Mouse (Mus musculus): ENCODE data around the gene Elavl3.

- TF ChIP-seq GATA1 (IDR thresholded peaks at IDR 0.05; ENCODE audit: borderline replicate concordance, low read length) (no peak), FLI1 (IDR thresholded peaks at IDR 0.05; ENCODE audit: low read length) (no peak)
Measured at GRCm38 (mm10) chr9:22087034-22087618, 35.3 kb upstream of the Elavl3 start.
